Mouse (Mus musculus): ENCODE results near the gene Ino80d. TPM values are rescaled to one million over a fixed set of nuclear protein-coding genes. Genes with fewer than 3 reads are reported as not detected.

Ino80d gene
- polyA plus RNA-seq, 1 experiment from 2014 or later: 2.8 TPM

DNA sequence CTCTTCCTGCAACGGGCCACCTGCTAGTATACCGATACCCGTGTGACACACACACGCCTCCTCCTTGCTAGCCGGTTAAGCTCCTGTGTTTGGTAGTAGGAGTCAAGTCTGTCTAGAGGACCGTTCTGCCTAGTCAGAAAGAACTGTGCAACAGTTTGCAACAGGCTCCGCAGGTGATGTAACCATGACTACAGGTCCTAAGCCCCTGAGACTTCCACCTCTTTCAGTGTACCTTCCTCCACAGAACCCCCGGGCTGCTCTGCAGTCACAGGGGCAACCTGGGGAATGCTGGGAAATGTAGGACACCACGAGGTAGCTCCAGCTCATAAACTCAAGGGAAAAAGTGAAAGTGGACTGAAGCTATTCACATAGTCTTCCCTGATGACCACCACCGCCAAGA, 123.4 kb downstream of the Ino80d start:
- no peak for DNase-seq

GRCm38 (mm10) chr1:62987561-62987960, 126.9 kb downstream of the Ino80d start:
- Histone ChIP-seq H3K36me3 (replicated peaks; ENCODE audit: insufficient read depth, low read length) (no peaks in the 10 kb centered on the region), H3K9me3 (ENCODE audit: low read length) (no peaks in the 10 kb centered on the region), H3K27ac (ENCODE audit: low read depth) (no peak overlapping the region), H3K9ac (replicated peaks) (no peak overlapping the region), H3K4me3 (ENCODE audit: low read depth, low read length) (no peak overlapping the region), H3K4me1 (ENCODE audit: insufficient read depth) (0 out of 2 replicates have a peak, but pooled peaks cover 3% of the 10 kb centered on the region), H3K4me2 (ENCODE audit: low read depth, low read length) (no peak overlapping the region), H3K27me3 (ENCODE audit: insufficient read depth, low read length) (no peaks in the 10 kb centered on the region)
- 47% methylated on average over 2 of the region's 2 CpGs for WGBS (ENCODE audit: insufficient replicate concordance)
- DNase-seq (no peak), ATAC-seq (no peak)
- TF ChIP-seq CTCF (IDR thresholded peaks at IDR 0.05; ENCODE audit: low read depth): no peak
- no peak for TF ChIP-seq EP300 (IDR thresholded peaks at IDR 0.05; ENCODE audit: low read depth)

More for the DNA sequence above, 123.4 kb downstream of the Ino80d start:
- 76% methylated on average over 10 of the region's 10 CpGs for WGBS (ENCODE audit: insufficient replicate concordance)
- no peaks in the 10 kb centered on the region for H3K36me3 ChIP-seq (replicated peaks; ENCODE audit: insufficient read depth, low read length)
- H3K9me3 ChIP-seq (ENCODE audit: low read length): no peaks in the 10 kb centered on the region
- no peaks in the 10 kb centered on the region for H3K27me3 ChIP-seq (ENCODE audit: insufficient read depth, low read length)
- no peak overlapping the region for H3K4me2 ChIP-seq (ENCODE audit: low read depth, low read length)
- H3K27ac ChIP-seq (ENCODE audit: low read depth): no peak overlapping the region
- no peak overlapping the region for H3K9ac ChIP-seq (replicated peaks)
- ATAC-seq: no peak
- no peak overlapping the region for H3K4me3 ChIP-seq (ENCODE audit: low read depth, low read length)
- 0 out of 2 replicates have a peak, but pooled peaks cover 3% of the 10 kb centered on the region for H3K4me1 ChIP-seq (ENCODE audit: insufficient read depth)
- no peak for TF ChIP-seq CTCF (IDR thresholded peaks at IDR 0.05; ENCODE audit: low read depth)
- TF ChIP-seq EP300 (IDR thresholded peaks at IDR 0.05; ENCODE audit: low read depth): no peak

GRCm38 (mm10) chr1:62986267-62986666, 128.2 kb downstream of the Ino80d start:
- DNase-seq (peak; percentile 56), ATAC-seq (peak; percentile 33; the same call in 1 of the 2 replicates)
- no peaks in the 10 kb centered on the region for H3K9me3 ChIP-seq (ENCODE audit: low read length)
- H3K27me3 ChIP-seq (ENCODE audit: insufficient read depth, low read length): no peaks in the 10 kb centered on the region
- no peak overlapping the region for H3K27ac ChIP-seq (ENCODE audit: low read depth)
- peak overlapping the region; percentile 53 for H3K4me2 ChIP-seq (ENCODE audit: low read depth, low read length)
- TF ChIP-seq CTCF (IDR thresholded peaks at IDR 0.05; ENCODE audit: low read depth): peak; percentile 76
- no peak for TF ChIP-seq EP300 (IDR thresholded peaks at IDR 0.05; ENCODE audit: low read depth)
- 19% methylated on average over 7 of the region's 7 CpGs for WGBS (ENCODE audit: insufficient replicate concordance)
- H3K4me1 ChIP-seq (ENCODE audit: insufficient read depth): 0 out of 2 replicates have a peak, but pooled peaks cover 3% of the 10 kb centered on the region
- no peak overlapping the region for H3K4me3 ChIP-seq (ENCODE audit: low read depth, low read length)
- H3K9ac ChIP-seq (replicated peaks): no peak overlapping the region
- no peaks in the 10 kb centered on the region for H3K36me3 ChIP-seq (replicated peaks; ENCODE audit: insufficient read depth, low read length)

DNA sequence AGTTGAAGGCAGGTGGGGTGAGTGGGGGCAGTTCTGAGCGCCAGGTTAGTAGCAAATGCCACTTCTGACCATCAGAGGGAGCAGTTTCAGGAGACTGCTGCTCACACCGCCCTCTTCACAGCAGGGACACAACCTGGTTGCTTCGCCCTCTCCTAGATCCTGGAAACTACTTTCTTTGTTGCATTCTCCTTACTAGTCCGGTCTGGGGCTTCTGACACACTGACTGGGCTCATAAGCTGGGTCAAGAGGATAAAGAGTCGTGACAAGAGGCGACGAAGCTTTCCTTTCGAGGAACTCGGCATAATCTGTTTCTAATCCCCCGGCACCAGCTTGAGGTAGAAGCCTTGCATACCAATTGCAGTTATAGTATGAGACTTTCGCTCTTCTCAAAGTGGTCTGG, 129.9 kb downstream of the Ino80d start:
- no peaks in the 10 kb centered on the region for H3K36me3 ChIP-seq (replicated peaks; ENCODE audit: insufficient read depth, low read length)
- no peak overlapping the region for H3K27ac ChIP-seq (ENCODE audit: low read depth)
- WGBS (ENCODE audit: insufficient replicate concordance): 31% methylated on average over 11 of the region's 11 CpGs
- H3K9ac ChIP-seq (replicated peaks): no peak overlapping the region
- no peaks in the 10 kb centered on the region for H3K27me3 ChIP-seq (ENCODE audit: insufficient read depth, low read length)
- H3K4me1 ChIP-seq (ENCODE audit: insufficient read depth): 0 out of 2 replicates have a peak, but pooled peaks cover 3% of the 10 kb centered on the region
- DNase-seq: peak; percentile 29
- H3K4me2 ChIP-seq (ENCODE audit: low read depth, low read length): peak overlapping the region; percentile 55
- TF ChIP-seq CTCF (IDR thresholded peaks at IDR 0.05; ENCODE audit: low read depth) (peak; percentile 58), EP300 (IDR thresholded peaks at IDR 0.05; ENCODE audit: low read depth) (no peak)
- ATAC-seq: no peak
- H3K9me3 ChIP-seq (ENCODE audit: low read length): no peaks in the 10 kb centered on the region
- H3K4me3 ChIP-seq (ENCODE audit: low read depth, low read length): no peak overlapping the region

- Histone ChIP-seq H3K27me3 (ENCODE audit: insufficient read depth, low read length) (no peaks in the 10 kb centered on the region), H3K4me3 (ENCODE audit: low read depth, low read length) (no peak overlapping the region), H3K36me3 (replicated peaks; ENCODE audit: insufficient read depth, low read length) (no peaks in the 10 kb centered on the region), H3K4me2 (ENCODE audit: low read depth, low read length) (no peak overlapping the region), H3K27ac (ENCODE audit: low read depth) (no peak overlapping the region), H3K9ac (replicated peaks) (no peak overlapping the region), H3K9me3 (ENCODE audit: low read length) (no peaks in the 10 kb centered on the region), H3K4me1 (ENCODE audit: insufficient read depth) (no peaks in the 10 kb centered on the region)
- WGBS (ENCODE audit: insufficient replicate concordance): 49% methylated on average over 3 of the region's 3 CpGs
- peak; percentile 21 for DNase-seq
- TF ChIP-seq CTCF (IDR thresholded peaks at IDR 0.05; ENCODE audit: low read depth): no peak
- TF ChIP-seq EP300 (IDR thresholded peaks at IDR 0.05; ENCODE audit: low read depth): no peak
- ATAC-seq: peak; percentile 94
Observed at GRCm38 (mm10) chr1:62976742-62977141, 137.7 kb downstream of the Ino80d start.

- no peaks in the 10 kb centered on the region for H3K27me3 ChIP-seq (ENCODE audit: insufficient read depth, low read length)
- H3K4me2 ChIP-seq (ENCODE audit: low read depth, low read length): 0 out of 2 replicates have a peak overlapping the region, but pooled peaks have one; percentile 20
- DNase-seq (no peak), ATAC-seq (no peak)
- H3K36me3 ChIP-seq (replicated peaks; ENCODE audit: insufficient read depth, low read length): no peaks in the 10 kb centered on the region
- H3K9me3 ChIP-seq (ENCODE audit: low read length): no peaks in the 10 kb centered on the region
- H3K9ac ChIP-seq (replicated peaks): no peak overlapping the region
- no peaks in the 10 kb centered on the region for H3K4me1 ChIP-seq (ENCODE audit: insufficient read depth)
- no peak overlapping the region for H3K27ac ChIP-seq (ENCODE audit: low read depth)
- H3K4me3 ChIP-seq (ENCODE audit: low read depth, low read length): no peak overlapping the region
- 25% methylated on average over 5 of the region's 5 CpGs for WGBS (ENCODE audit: insufficient replicate concordance)
- TF ChIP-seq CTCF (IDR thresholded peaks at IDR 0.05; ENCODE audit: low read depth) (peak; percentile 72), EP300 (IDR thresholded peaks at IDR 0.05; ENCODE audit: low read depth) (no peak)
Observed at GRCm38 (mm10) chr1:62966885-62967284, 147.6 kb downstream of the Ino80d start.

Measured in liver, postnatal 0 days (tissue).